ENCODE assay signal across 9 mouse cellular contexts in the genomic region with DNA sequence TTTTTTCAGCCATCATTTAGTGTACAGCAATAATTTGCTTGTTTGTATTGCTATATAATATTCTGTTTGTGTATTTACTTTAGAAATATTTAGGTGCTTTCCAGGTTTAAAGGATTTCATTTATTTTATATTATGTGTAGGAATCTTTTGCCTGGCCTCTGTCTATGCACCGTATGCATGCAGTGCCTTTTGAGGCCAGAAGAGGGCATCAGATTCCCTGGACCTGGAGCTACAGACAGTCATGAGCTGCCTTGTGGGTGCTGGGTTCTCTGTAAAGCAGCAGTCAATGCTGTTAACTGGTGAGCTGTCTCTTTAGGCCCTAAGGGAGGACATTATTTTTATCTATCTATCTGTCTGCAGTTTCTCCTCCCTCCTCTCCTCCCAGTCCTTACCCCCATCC. TPM values are rescaled to one million over a fixed set of nuclear protein-coding genes. Genes with fewer than 3 reads are reported as not detected.
DNase-seq lines count a peak whose midpoint lies in the region; ATAC-seq and TF ChIP-seq lines count a peak whose summit lies in the region.
"Had no signal": no experiment of that assay in that cellular context is flagged by ENCODE, and none has a peak within 500 bp of the region (broad histone marks: within the 10 kb centered on the region; RNA-seq: fewer than 3 reads in every experiment).

No protein-coding gene starts in this region.

- H3K27ac ChIP-seq in left cerebral cortex, adult 2 months, result no peak overlapping the region
- no peak overlapping the region for H3K27ac ChIP-seq in lung, postnatal 0 days (ENCODE audit: low read length)

- intact Hi-C loops in left cerebral cortex, adult 2 months (cut with DNase I), result loop anchor here (10.0 kb wide), 1 partner anchor 191 kb away; no protein-coding TSS in a partner anchor
- intact Hi-C loops in left cerebral cortex, postnatal 36 days (cut with DNase I), result no loop called here

- TF ChIP-seq CTCF in left cerebral cortex, adult 2 months (IDR thresholded peaks at IDR 0.05), result peak; percentile 69
- peak; percentile 79 for TF ChIP-seq CTCF in lung, postnatal 0 days (IDR thresholded peaks at IDR 0.05)

- 4% methylated on average over 1 of the region's 1 CpGs for WGBS in lung, postnatal 0 days

- DNase-seq in cerebellum, adult 18-20 months, result peak; percentile 50 to 61
- no peak for DNase-seq in cerebellum, adult 11 months
- DNase-seq in left cerebral cortex, adult 2 months (ENCODE audit: extremely low spot score in 1 of 2, low spot score in 2 of 2), result peak in 1 of 2 experiments; percentile 35
- no peak for DNase-seq in left cerebral cortex, postnatal 36 days (ENCODE audit: low spot score in 2 of 2)
- peak; percentile 58 for DNase-seq in adrenal gland, postnatal 10 days
- DNase-seq in lung, postnatal 0 days (ENCODE audit: low spot score), result peak; percentile 53
- DNase-seq in splenic B cell, adult 2 months (ENCODE audit: low read depth, low spot score), result peak; percentile 76

- H3K4me2 ChIP-seq in lung, postnatal 0 days (replicated peaks; ENCODE audit: low read depth, low read length), result no peak overlapping the region

- H3K27me3 ChIP-seq in lung, postnatal 0 days (replicated peaks; ENCODE audit: insufficient read depth, low read length), result no peaks in the 10 kb centered on the region
- no peaks in the 10 kb centered on the region for H3K27me3 ChIP-seq in splenic B cell, adult 2 months (ENCODE audit: control insufficient read depth, insufficient read depth, low read length, poor library complexity, severe bottlenecking)

- H3K4me1 ChIP-seq in lung, postnatal 0 days (ENCODE audit: insufficient read depth, low read depth, low read length), result peaks cover 4% of the 10 kb centered on the region; the same call in 1 of the 2 replicates

- H3K9ac ChIP-seq in lung, postnatal 0 days (replicated peaks; ENCODE audit: low read depth), result no peak overlapping the region

- ATAC-seq in erythroid progenitor cell, adult 5-6 weeks (replicated peaks; ENCODE audit: low FRiP score, poor library complexity, severe bottlenecking), result peak; percentile 51; the same call in 1 of the 2 replicates
- no peak for ATAC-seq in lung, postnatal 0 days

- H3K4me3 ChIP-seq in left cerebral cortex, adult 2 months, result no peak overlapping the region
- H3K4me3 ChIP-seq in lung, postnatal 0 days (ENCODE audit: low read depth, low read length), result no peak overlapping the region

- TF ChIP-seq EP300 in lung, postnatal 0 days (IDR thresholded peaks at IDR 0.05), result no peak

- no peaks in the 10 kb centered on the region for H3K36me3 ChIP-seq in lung, postnatal 0 days (ENCODE audit: insufficient read depth, low read length)
- no peaks in the 10 kb centered on the region for H3K36me3 ChIP-seq in splenic B cell, adult 2 months (ENCODE audit: control insufficient read depth, insufficient read depth, low read length, poor library complexity, severe bottlenecking)

- H3K9me3 ChIP-seq in lung, postnatal 0 days (ENCODE audit: low read length), result no peaks in the 10 kb centered on the region

RNA-seq across cellular contexts. Expression of a gene that starts 3.0 kb away (rescaled TPM):
- total RNA-seq in left cerebral cortex, adult 2 months (2021), result 1 to 10 TPM; 1.5 to 1.9 TPM
- total RNA-seq in left cerebral cortex, postnatal 36 days (2021), result 1 to 10 TPM; 1.6 to 2.6 TPM
- under 1 TPM; 0.66 to 0.85 TPM for total RNA-seq in adrenal gland, postnatal 10 days (2021)
- not detected in 2 replicates for total RNA-seq in erythroid progenitor cell, adult 5-6 weeks (2015; ENCODE audit: low replicate concordance)
- total RNA-seq in erythroid progenitor cell, adult 5-6 weeks (2017; ENCODE audit: low replicate concordance), result not detected in 2 replicates
- 2.4 and 3.4 TPM in 2 replicates for polyA plus RNA-seq in lung, postnatal 0 days (2015; fragmentation: Nextera tagmentation; extraction: Ambion mirVana)

RNA-seq across cellular contexts. Expression of a gene that starts 3.1 kb away (rescaled TPM):
- not detected for total RNA-seq in left cerebral cortex, adult 2 months (2021)
- total RNA-seq in left cerebral cortex, postnatal 36 days (2021), result not detected
- total RNA-seq in adrenal gland, postnatal 10 days (2021), result under 1 TPM in 1 of 2 experiments, not detected in 1; 0.21 TPM
- total RNA-seq in erythroid progenitor cell, adult 5-6 weeks (2015; ENCODE audit: low replicate concordance), result not detected in 2 replicates
- total RNA-seq in erythroid progenitor cell, adult 5-6 weeks (2017; ENCODE audit: low replicate concordance), result not detected in 2 replicates
- not detected in 2 replicates for polyA plus RNA-seq in lung, postnatal 0 days (2015; fragmentation: Nextera tagmentation; extraction: Ambion mirVana)
- polyA plus RNA-seq: large intestine, adult 2 months had no signal

RNA-seq across cellular contexts. Expression of a gene that starts 29.6 kb away (rescaled TPM):
- 10 to 100 TPM in 1 of 2 experiments, 1 to 10 TPM in 1; 9.2 to 10.8 TPM for total RNA-seq in left cerebral cortex, adult 2 months (2021)
- total RNA-seq in left cerebral cortex, postnatal 36 days (2021), result 10 to 100 TPM in 1 of 2 experiments, 1 to 10 TPM in 1; 9.6 to 10.1 TPM
- total RNA-seq in adrenal gland, postnatal 10 days (2021), result 10 to 100 TPM; 11.3 to 12.4 TPM
- total RNA-seq in erythroid progenitor cell, adult 5-6 weeks (2015; ENCODE audit: low replicate concordance), result 2.5 TPM in 1 of 2 replicates, not detected in the other
- total RNA-seq in erythroid progenitor cell, adult 5-6 weeks (2017; ENCODE audit: low replicate concordance), result 0.77 TPM in 1 of 2 replicates, not detected in the other
- polyA plus RNA-seq in lung, postnatal 0 days (2015; fragmentation: Nextera tagmentation; extraction: Ambion mirVana), result 31.2 and 38.3 TPM in 2 replicates

RNA-seq across cellular contexts. Expression of a gene that starts 29.7 kb away (rescaled TPM):
- total RNA-seq in left cerebral cortex, adult 2 months (2021), result 100 to 1,000 TPM; 124 to 128 TPM
- total RNA-seq in left cerebral cortex, postnatal 36 days (2021), result 100 to 1,000 TPM in 1 of 2 experiments, 10 to 100 TPM in 1; 97.2 to 125 TPM
- 10 to 100 TPM; 71.0 to 73.8 TPM for total RNA-seq in adrenal gland, postnatal 10 days (2021)
- 13.8 and 30.6 TPM in 2 replicates for total RNA-seq in erythroid progenitor cell, adult 5-6 weeks (2015; ENCODE audit: low replicate concordance)
- total RNA-seq in erythroid progenitor cell, adult 5-6 weeks (2017; ENCODE audit: low replicate concordance), result 24.9 and 34.5 TPM in 2 replicates
- polyA plus RNA-seq in lung, postnatal 0 days (2015; fragmentation: Nextera tagmentation; extraction: Ambion mirVana), result 56.0 and 62.6 TPM in 2 replicates

RNA-seq across cellular contexts. Expression of a gene that starts 30.1 kb away (rescaled TPM):
- 10 to 100 TPM; 18.6 to 19.5 TPM for total RNA-seq in left cerebral cortex, adult 2 months (2021)
- total RNA-seq in left cerebral cortex, postnatal 36 days (2021), result 10 to 100 TPM; 14.3 to 17.2 TPM
- 1 to 10 TPM; 3.5 to 5.0 TPM for total RNA-seq in adrenal gland, postnatal 10 days (2021)
- total RNA-seq in erythroid progenitor cell, adult 5-6 weeks (2015; ENCODE audit: low replicate concordance), result not detected in 2 replicates
- total RNA-seq in erythroid progenitor cell, adult 5-6 weeks (2017; ENCODE audit: low replicate concordance), result not detected in 2 replicates
- polyA plus RNA-seq in lung, postnatal 0 days (2015; fragmentation: Nextera tagmentation; extraction: Ambion mirVana), result 1.8 TPM in 2 replicates

Comparison
In these comparisons a context has a peak if more than half of its experiments do, and no peak if none do; other contexts are left out.
1. DNase-seq: peak in cerebellum, adult 18-20 months (2 of 2), adrenal gland, postnatal 10 days (single experiment), lung, postnatal 0 days (single experiment) and splenic B cell, adult 2 months (single experiment); none in cerebellum, adult 11 months (single experiment) and left cerebral cortex, postnatal 36 days (0 of 2).